Mouse (Mus musculus) adrenal gland, postnatal 14 days (tissue): ENCODE data around the gene Sult6b2. TPM values are rescaled to one million over a fixed set of nuclear protein-coding genes. Genes with fewer than 3 reads are reported as not detected.

ENCODE experiments used
- DNase-seq: peaks from one replicate; pipeline ENCODE4 v3.0.0; 2021; ENCODE audit warnings: mixed read lengths
- total RNA-seq: library from RNA; stranded (reverse); gene quantifications from 2 replicates; pipeline ENCODE4 v1.2.3, GENCODE M21; 2021

Gene Sult6b2
- total RNA-seq, 1 experiment from 2014 or later: not detected

DNA sequence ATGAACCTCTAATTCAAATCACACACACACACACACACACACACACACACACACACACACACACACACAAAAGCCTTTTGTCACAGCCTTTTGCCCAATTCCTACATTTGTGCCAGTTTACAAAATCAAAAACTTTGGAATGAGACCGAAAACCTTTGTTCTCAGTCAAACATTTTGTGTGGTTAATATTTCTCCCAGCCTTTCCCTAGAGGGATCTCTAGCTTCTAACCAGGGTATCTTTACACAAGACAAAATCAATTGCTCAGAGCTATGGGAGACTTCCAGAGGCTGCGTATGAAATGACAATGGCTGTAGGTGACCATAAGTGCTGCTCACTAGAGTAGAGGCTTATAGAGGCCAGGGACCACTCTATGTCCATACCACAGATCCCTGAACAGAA is 66.1 kb downstream of the Sult6b2 start:
- no peak for DNase-seq

DNA sequence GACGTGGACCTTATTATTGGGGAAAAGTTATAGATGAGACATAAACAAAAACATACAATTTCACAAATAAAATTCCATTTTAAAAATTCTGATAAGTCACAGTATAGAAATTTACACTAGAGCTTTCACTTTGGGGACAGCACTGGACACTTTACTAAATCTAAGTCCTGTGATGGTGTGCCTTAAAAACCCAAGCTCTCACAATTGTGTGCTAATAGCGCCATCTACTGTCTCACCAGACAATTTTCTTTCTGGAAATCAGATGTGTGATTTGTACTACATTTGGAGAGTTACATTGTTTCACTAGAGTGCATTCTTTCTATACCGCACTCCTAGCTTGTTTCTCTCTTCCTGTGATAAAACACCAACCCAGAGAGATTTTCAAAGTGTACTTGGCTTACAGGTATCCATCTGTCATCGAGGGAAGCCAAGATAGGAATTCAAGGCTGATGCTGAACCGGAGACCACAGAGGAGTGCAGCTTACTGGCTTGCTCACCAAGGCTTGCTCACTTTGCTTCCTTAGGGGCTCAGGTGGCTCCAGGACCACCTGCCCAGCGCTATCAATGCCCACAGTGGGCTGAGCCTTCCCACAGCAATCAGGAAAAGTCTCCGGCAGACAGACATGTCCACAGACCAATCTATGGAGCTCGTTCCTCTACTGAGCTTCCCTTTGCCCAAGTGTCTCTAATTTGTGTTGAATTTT is 68.8 kb downstream of the Sult6b2 start:
- DNase-seq: peak; percentile 47

Other genes starting within 250 kb of the Sult6b2 start
- 20.5 and 24.1 TPM in 2 replicates for gene Kcnj8, start 232.9 kb downstream of the Sult6b2 start, total RNA-seq
- gene Abcc9, start 102.2 kb downstream of the Sult6b2 start, total RNA-seq: 32.9 and 35.9 TPM in 2 replicates
- gene Cmas, start 47.8 kb downstream of the Sult6b2 start, total RNA-seq: 31.3 and 35.6 TPM in 2 replicates
- gene St8sia1, start 159.9 kb upstream of the Sult6b2 start, total RNA-seq: 1.9 and 2.8 TPM in 2 replicates